Mouse (Mus musculus) layer of hippocampus, adult 9-10 months (tissue): ENCODE measurements around the gene Trim14.

Source experiments
- DNase-seq: peaks from one replicate; pipeline ENCODE4 v3.0.0; 2022; ENCODE audit warnings: low spot score

Trim14 gene

GRCm38 (mm10) chr4:46562037-46562436 lies 26.1 kb upstream of the Trim14 start:
- DNase-seq: no peak

GRCm38 (mm10) chr4:46560069-46560705 lies 24.2 kb upstream of the Trim14 start:
- DNase-seq: no peak

GRCm38 (mm10) chr4:46558672-46559667 lies 23.0 kb upstream of the Trim14 start:
- DNase-seq: no peak

GRCm38 (mm10) chr4:46556933-46557332 lies 21.0 kb upstream of the Trim14 start:
- DNase-seq: no peak

GRCm38 (mm10) chr4:46555762-46556161 lies 19.8 kb upstream of the Trim14 start:
- no peak for DNase-seq

GRCm38 (mm10) chr4:46554295-46555069 lies 18.5 kb upstream of the Trim14 start:
- DNase-seq: no peak

- no peak for DNase-seq
Measured at GRCm38 (mm10) chr4:46553864-46554263, 17.9 kb upstream of the Trim14 start.

GRCm38 (mm10) chr4:46550406-46550805 lies 14.5 kb upstream of the Trim14 start:
- no peak for DNase-seq

- DNase-seq: no peak
Measured at GRCm38 (mm10) chr4:46549979-46550378, 14.0 kb upstream of the Trim14 start.

GRCm38 (mm10) chr4:46546709-46547108 lies 10.8 kb upstream of the Trim14 start:
- no peak for DNase-seq

GRCm38 (mm10) chr4:46545498-46545897 lies 9.6 kb upstream of the Trim14 start:
- no peak for DNase-seq

- no peak for DNase-seq
Measured at GRCm38 (mm10) chr4:46544313-46544712, 8.4 kb upstream of the Trim14 start.

GRCm38 (mm10) chr4:46543366-46544050 lies 7.6 kb upstream of the Trim14 start:
- DNase-seq: no peak

- DNase-seq: no peak
Measured at GRCm38 (mm10) chr4:46541707-46542106, 5.8 kb upstream of the Trim14 start.

GRCm38 (mm10) chr4:46539167-46539566 lies 3.2 kb upstream of the Trim14 start:
- no peak for DNase-seq

GRCm38 (mm10) chr4:46535094-46535830 lies 679 bp downstream of the Trim14 start:
- DNase-seq: no peak

- no peak for DNase-seq
Measured at GRCm38 (mm10) chr4:46533934-46534720, 1.8 kb downstream of the Trim14 start.

GRCm38 (mm10) chr4:46532926-46533325 lies 3.0 kb downstream of the Trim14 start:
- DNase-seq: no peak

GRCm38 (mm10) chr4:46532511-46532910 lies 3.4 kb downstream of the Trim14 start:
- DNase-seq: no peak

- DNase-seq: no peak
Measured at GRCm38 (mm10) chr4:46529722-46530121, 6.2 kb downstream of the Trim14 start.
